Mouse (Mus musculus) liver, embryonic 14.5 days (tissue): ENCODE data around the gene Sc5d. TPM values are rescaled to one million over a fixed set of nuclear protein-coding genes. Genes with fewer than 3 reads are reported as not detected.

Experiments
- ATAC-seq: fragments of 200-750 bp; cut with Nextera tagmentation; 2 replicates; pipeline ENCODE4 v1.8.0; 2017; ENCODE audit warnings: moderate number of reproducible peaks, mild to moderate bottlenecking, moderate library complexity; ENCODE audit not compliant: insufficient read depth
- DNase-seq, 3 experiments: peaks; one replicate each; pipeline ENCODE4 v3.0.0-alpha.2; 2012 to 2013; ENCODE audit warnings: low read depth in 3 of 3, low spot score in 3 of 3
- H3K27ac ChIP-seq: fragments of 300-500 bp; sonication (generic); 2 replicates; pipeline ENCODE4 v1.5.1; 2014; ENCODE audit warnings: moderate library complexity, mild to moderate bottlenecking, control low read depth, inconsistent platforms
- H3K27me3 ChIP-seq: fragments of 300-500 bp; sonication (generic); 2 replicates; pipeline ENCODE4 v1.6.1; 2014; ENCODE audit warnings: mild to moderate bottlenecking, low read length, moderate library complexity; ENCODE audit not compliant: control insufficient read depth, insufficient read depth
- H3K36me3 ChIP-seq: fragments of 300-500 bp; sonication (generic); replicated peaks from 2 replicates; pipeline ENCODE4 v1.6.1; 2014; ENCODE audit warnings: low read depth; ENCODE audit not compliant: control insufficient read depth, insufficient read depth
- H3K4me1 ChIP-seq, 2 experiments: fragments of 200-500 bp in 1 of 2; fragments of 300-500 bp in 1 of 2; sonication (generic) in 1 of 2; replicated peaks; 2 replicates each; pipeline ENCODE4 v1.6.1; 2012 to 2014; ENCODE audit warnings: antibody characterized with exemption in 1 of 2, inconsistent platforms in 1 of 2, low read length in 1 of 2; ENCODE audit not compliant: control insufficient read depth in 2 of 2, insufficient read depth in 2 of 2
- H3K4me2 ChIP-seq: fragments of 300-500 bp; sonication (generic); 2 replicates; pipeline ENCODE4 v1.6.1; 2014; ENCODE audit warnings: low read depth, mild to moderate bottlenecking, control low read depth, moderate library complexity
- H3K4me3 ChIP-seq, 2 experiments: fragments of 200-500 bp in 1 of 2; fragments of 300-500 bp in 1 of 2; sonication (generic) in 1 of 2; 2 replicates each; pipeline ENCODE4 v1.5.1; 2012 to 2014; ENCODE audit warnings: low read depth in 2 of 2, low read length in 2 of 2, mild to moderate bottlenecking in 2 of 2, control low read depth in 1 of 2, inconsistent platforms in 1 of 2, moderate library complexity in 1 of 2; ENCODE audit not compliant: insufficient read depth in 1 of 2
- H3K9ac ChIP-seq: fragments of 300-500 bp; sonication (generic); replicated peaks from 2 replicates; pipeline ENCODE4 v1.6.1; 2014; ENCODE audit warnings: mild to moderate bottlenecking, control low read depth, moderate library complexity
- H3K9me3 ChIP-seq: fragments of 300-500 bp; sonication (generic); 2 replicates; pipeline ENCODE4 v1.6.1; 2016; ENCODE audit warnings: low read length, mixed read lengths; ENCODE audit not compliant: control insufficient read depth
- CTCF ChIP-seq: IDR thresholded peaks from 2 replicates; pipeline ENCODE4 v1.5.1; 2016; ENCODE audit warnings: antibody characterized with exemption, low read depth, control low read depth
- EP300 ChIP-seq: IDR thresholded peaks from 2 replicates; pipeline ENCODE4 v1.6.1; 2016; ENCODE audit warnings: antibody characterized with exemption, low read depth
- WGBS: fragments of 180-500 bp; shearing (Covaris S2); extraction: QIAGEN DNeasy Blood & Tissue Kit; methylation state at CpG from one replicate; pipeline ENCODE4 v1.1.7; 2014; ENCODE audit not compliant: insufficient replicate concordance; 5-methylcytosine and 5-hydroxymethylcytosine counted together
- polyA plus RNA-seq, 2 experiments: library from polyadenylated mRNA; depleted of rRNA in 1 of 2; stranded (reverse) in 1 of 2; unstranded in 1 of 2; fragments of >200 nt; fragmentation: Nextera tagmentation in 1 of 2; extraction: Ambion mirVana in 1 of 2; gene quantifications; 2 replicates each; pipeline versions ENCODE4 v1.2.1 to v1.2.3; 2012 to 2014

Sc5d gene
- polyA plus RNA-seq, 2 experiments, result 39.2 to 59.2 TPM

GRCm38 (mm10) chr9:42265309-42265708, 1.3 kb upstream of the Sc5d start:
- no peak overlapping the region for H3K4me2 ChIP-seq
- ATAC-seq (no peak), DNase-seq (no peak)
- TF ChIP-seq CTCF, result no peak
- no peak for TF ChIP-seq EP300
- no peak overlapping the region for H3K4me3 ChIP-seq
- H3K36me3 ChIP-seq, result no peaks in the 10 kb centered on the region
- H3K9me3 ChIP-seq, result no peaks in the 10 kb centered on the region
- 80% methylated on average over 4 of the region's 4 CpGs for WGBS
- no peaks in the 10 kb centered on the region for H3K27me3 ChIP-seq
- H3K27ac ChIP-seq, result no peak overlapping the region
- no peak overlapping the region for H3K9ac ChIP-seq
- H3K4me1 ChIP-seq, result peaks cover 4 to 5% of the 10 kb centered on the region in 2 experiments; a peak in 2 of 4 replicates

GRCm38 (mm10) chr9:42263709-42264111, 346 bp downstream of the Sc5d start:
- Histone ChIP-seq H3K4me3 (peak overlapping the region; percentile 73 to 76), H3K36me3 (no peaks in the 10 kb centered on the region), H3K4me1 (peaks cover 4 to 5% of the 10 kb centered on the region in 2 experiments; a peak in 2 of 4 replicates), H3K9ac (peak overlapping the region; percentile 88), H3K27me3 (no peaks in the 10 kb centered on the region), H3K4me2 (peak overlapping the region; percentile 86), H3K9me3 (no peaks in the 10 kb centered on the region), H3K27ac (peak overlapping the region; percentile 14; the same call in 1 of the 2 replicates)
- TF ChIP-seq CTCF (no peak), EP300 (no peak)
- ATAC-seq (peak; percentile 47), DNase-seq (no peak)
- WGBS, result 2% methylated on average over 18 of the region's 18 CpGs

- no peak for ATAC-seq
- Histone ChIP-seq H3K4me1 (peaks cover 4 to 5% of the 10 kb centered on the region in 2 experiments; a peak in 2 of 4 replicates), H3K27me3 (no peaks in the 10 kb centered on the region), H3K27ac (no peak overlapping the region), H3K9ac (no peak overlapping the region), H3K4me3 (no peak overlapping the region), H3K36me3 (peaks cover 8% of the 10 kb centered on the region), H3K9me3 (no peaks in the 10 kb centered on the region), H3K4me2 (no peak overlapping the region)
- WGBS, result 63% methylated on average over 5 of the region's 5 CpGs
- TF ChIP-seq EP300 (no peak), CTCF (no peak)
- DNase-seq, result no peak
Observed at GRCm38 (mm10) chr9:42260481-42260880, 3.6 kb downstream of the Sc5d start.

GRCm38 (mm10) chr9:42249112-42249511, 14.9 kb downstream of the Sc5d start:
- no peaks in the 10 kb centered on the region for H3K9me3 ChIP-seq
- DNase-seq (no peak), ATAC-seq (no peak)
- no peaks in the 10 kb centered on the region for H3K27me3 ChIP-seq
- WGBS, result 31% methylated on average over 6 of the region's 6 CpGs
- TF ChIP-seq CTCF (no peak), EP300 (no peak)
- no peak overlapping the region for H3K27ac ChIP-seq
- no peaks in the 10 kb centered on the region for H3K36me3 ChIP-seq
- no peak overlapping the region for H3K4me3 ChIP-seq
- no peaks in the 10 kb centered on the region for H3K4me1 ChIP-seq
- no peak overlapping the region for H3K9ac ChIP-seq
- H3K4me2 ChIP-seq, result no peak overlapping the region

- no peak overlapping the region for H3K27ac ChIP-seq
- no peaks in the 10 kb centered on the region for H3K4me1 ChIP-seq
- H3K9ac ChIP-seq, result no peak overlapping the region
- H3K36me3 ChIP-seq, result no peaks in the 10 kb centered on the region
- no peak for TF ChIP-seq EP300
- no peak for TF ChIP-seq CTCF
- no peaks in the 10 kb centered on the region for H3K9me3 ChIP-seq
- H3K27me3 ChIP-seq, result no peaks in the 10 kb centered on the region
- H3K4me2 ChIP-seq, result no peak overlapping the region
- ATAC-seq (no peak), DNase-seq (no peak)
- no peak overlapping the region for H3K4me3 ChIP-seq
- WGBS, result 49% methylated on average over 6 of the region's 6 CpGs
Observed at GRCm38 (mm10) chr9:42246688-42247087, 17.4 kb downstream of the Sc5d start.
